Mouse (Mus musculus): ENCODE data around the gene Bcl2a1c.
"Not testable (repeated sequence)": the region's sequence is repeated elsewhere in the genome, so short reads cannot be mapped to it uniquely, and the experiment has no call there.

Gene Bcl2a1c

DNA sequence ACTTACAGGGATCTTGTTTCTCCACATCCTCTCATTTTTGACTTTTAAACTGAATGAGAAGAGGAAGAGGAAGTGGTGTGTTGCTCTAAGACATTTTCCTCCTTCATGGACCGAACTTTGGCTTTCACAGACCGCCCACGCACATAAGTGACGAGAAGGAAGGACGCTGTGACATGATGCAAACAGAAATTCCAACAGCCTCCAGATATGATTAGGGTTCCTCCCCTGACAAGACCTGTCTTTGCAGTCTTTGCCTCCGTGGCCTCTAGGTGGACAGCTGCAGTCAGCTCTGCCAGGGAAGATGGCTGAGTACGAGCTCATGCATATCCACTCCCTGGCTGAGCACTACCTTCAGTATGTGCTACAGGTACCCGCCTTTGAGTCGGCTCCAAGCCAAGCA lies at the start of gene Bcl2a1c:
TSS of gene Bcl2a1c (plus strand) at position 281 of the 400 bp plus-strand sequence.
- not testable (repeated sequence) for DNase-seq (ENCODE audit: low read depth in 1 of 2, low spot score in 2 of 2)

DNA sequence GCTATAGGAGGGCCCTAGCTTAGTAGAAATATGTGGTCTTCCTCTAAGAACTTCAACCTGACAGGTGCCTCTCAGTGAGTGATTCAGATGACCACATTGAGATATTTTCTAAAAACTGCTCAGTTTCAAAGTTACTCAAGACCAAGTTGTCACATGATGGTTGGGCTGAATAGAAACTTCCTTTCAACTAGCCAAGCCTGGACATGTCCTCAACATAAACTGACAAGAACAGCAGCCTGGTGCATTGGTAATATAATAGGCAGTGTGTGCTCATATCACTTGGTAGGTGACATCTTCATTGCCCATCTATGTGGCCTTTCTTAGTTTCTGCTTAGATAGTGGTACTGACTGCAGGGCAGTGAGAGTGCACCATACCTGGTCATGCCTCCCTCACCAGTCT lies 24.0 kb upstream of the Bcl2a1c start:
- DNase-seq (ENCODE audit: low read depth in 1 of 2, low spot score in 2 of 2) = not testable (repeated sequence)

DNA sequence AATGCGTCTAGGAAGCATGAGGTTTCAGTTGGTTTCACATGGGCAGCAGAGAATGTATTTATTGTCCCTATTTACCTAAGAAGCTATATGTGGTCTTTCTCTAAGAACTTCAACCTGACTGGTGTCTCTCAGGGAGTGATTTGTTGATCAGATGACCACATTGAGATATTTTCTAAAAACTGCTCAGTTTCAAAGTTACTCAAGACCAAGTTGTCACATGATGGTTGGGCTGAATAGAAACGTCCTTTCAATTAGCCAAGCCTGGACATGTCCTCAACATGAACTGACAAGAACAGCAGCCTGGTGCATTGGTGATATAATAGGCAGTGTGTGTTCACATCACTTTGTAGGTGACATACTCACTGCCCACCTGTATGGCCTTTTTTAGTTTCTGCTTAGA lies 18.2 kb upstream of the Bcl2a1c start:
- DNase-seq (ENCODE audit: low read depth in 1 of 2, low spot score in 2 of 2) = not testable (repeated sequence)

DNA sequence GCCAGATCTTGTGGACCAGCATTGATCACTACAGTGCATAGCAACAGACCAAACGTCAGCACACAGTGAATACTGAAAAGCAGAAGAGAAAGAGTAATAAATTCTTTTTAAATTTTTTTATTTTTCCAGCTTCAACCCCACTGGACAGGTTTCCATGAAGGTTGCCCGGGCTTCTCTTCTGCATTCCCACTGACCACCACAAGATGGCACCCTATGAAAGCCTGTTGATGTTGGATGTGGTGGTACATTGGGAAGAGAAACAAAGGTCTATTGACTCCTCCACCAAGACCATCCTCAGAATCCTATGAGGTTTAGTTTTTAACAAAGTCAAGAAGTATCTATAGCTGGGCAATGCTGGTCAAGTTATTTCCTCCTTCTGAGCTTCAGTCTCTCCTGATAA lies 11.9 kb upstream of the Bcl2a1c start:
- DNase-seq (ENCODE audit: low read depth in 1 of 2, low spot score in 2 of 2) = no peak

DNA sequence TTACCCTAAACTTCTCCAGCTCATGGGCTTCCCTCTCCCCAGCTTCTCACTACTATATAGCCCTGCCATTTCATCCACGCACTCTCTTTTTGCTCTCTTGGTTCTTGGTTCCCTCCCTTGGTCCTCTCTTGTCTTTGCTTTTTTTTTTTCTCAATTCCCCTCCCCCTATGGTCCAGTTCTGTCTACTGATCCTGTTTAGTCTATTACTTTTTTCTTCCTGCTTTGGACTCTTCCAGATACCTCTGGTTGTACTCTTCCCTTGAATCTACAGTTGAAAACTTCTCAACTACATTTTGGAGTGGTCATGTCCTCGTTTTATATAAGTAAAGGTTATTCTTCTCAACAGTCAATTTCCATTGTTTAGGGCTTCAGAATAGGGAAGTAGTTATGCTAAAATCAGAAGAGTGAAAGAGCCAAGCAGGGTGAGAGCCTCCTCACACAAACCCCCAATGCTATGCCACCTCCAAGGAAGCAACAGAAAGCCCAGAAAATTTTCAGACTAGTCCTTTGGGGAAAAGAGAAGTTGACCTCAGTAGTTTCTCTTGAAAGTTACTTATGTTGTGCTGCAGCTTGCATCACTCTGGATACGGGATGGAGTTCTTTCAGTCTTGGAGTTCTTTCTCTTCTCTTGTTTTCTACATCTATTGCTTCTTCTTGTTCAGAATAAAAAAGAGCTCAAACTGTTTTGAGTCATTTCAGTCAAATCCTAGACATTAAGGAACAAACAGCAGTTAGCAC lies 3.8 kb upstream of the Bcl2a1c start:
- no peak for DNase-seq (ENCODE audit: low read depth in 1 of 2, low spot score in 2 of 2)

- not testable (repeated sequence) for DNase-seq (ENCODE audit: low read depth in 1 of 2, low spot score in 2 of 2)
Measured at GRCm38 (mm10) chr9:114328332-114328731, 1.6 kb upstream of the Bcl2a1c start.

DNA sequence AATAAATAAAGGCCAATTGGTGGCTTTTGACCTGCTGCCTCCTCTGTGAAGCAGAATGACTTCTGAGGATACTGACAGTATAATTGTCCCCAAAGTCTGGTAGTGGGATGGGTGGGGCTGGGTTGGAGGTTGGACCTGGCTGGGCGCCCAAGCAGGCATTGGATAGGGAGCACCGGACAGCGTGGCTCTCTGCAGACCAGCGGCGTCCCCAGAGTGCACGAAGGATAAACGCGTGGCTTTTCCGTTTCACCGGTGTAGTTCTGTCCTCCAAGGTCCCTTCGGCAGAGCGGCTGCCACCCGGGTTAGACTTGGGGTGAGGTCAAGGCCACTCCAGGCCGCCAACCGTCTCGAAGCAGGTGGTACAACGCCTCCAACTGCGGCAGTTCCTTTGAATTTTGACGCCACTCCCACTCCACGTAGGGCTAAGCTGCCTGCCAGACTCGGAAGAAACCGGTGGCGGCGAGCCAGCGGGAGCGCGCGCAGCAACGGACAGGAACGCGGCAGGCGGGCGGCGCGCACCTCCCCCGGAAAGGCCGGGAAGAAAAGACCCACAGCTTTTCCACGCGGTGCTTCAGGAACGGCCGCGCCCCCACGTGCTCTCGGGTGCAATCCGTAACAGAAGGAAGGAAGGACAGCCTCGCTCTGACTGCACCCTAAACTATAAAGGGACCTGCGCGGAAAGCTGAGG lies 38.0 kb downstream of the Bcl2a1c start:
- peak in 1 of 2 experiments; percentile 29 for DNase-seq (ENCODE audit: low read depth in 1 of 2, low spot score in 2 of 2)

DNA sequence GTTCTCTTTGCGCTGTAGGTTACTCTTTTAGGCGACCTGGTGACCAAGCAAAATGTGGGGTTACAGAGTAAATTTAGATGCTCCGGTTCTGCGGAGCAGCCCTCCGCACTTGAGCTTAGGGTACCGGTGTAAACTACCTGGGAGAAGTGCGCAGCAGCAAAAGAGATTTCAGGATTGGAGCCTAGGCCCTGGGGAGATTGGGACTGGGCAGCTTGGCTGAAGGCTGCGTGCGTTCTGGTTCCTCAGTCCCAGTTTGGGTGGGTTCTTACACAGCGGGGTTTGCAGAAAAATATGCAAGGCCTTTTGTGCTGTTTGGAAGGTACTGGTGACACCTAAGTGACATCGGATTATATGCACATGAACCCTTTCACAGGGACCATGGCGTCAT lies 38.5 kb downstream of the Bcl2a1c start:
- no peak for DNase-seq (ENCODE audit: low read depth in 1 of 2, low spot score in 2 of 2)

DNA sequence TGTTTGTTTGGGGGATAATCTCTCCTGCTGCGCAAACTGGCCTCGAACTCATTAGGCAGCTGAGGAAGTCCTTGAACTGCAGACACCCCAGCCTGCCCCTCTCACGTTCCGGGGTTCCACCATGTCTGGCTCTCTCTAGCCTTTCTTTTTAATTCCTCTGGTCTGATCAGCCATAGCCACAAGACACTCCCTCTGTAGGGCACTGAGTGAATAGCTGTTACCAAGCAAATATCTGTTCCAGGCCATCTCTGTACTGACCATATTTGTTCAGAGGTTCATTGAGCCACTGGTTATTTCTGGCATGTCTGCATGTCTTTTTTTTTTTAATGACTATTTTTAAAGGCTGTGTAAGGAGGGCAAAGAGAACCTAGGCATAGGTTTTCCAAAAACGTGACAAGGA lies 39.5 kb downstream of the Bcl2a1c start:
- not testable (repeated sequence) for DNase-seq (ENCODE audit: low read depth in 1 of 2, low spot score in 2 of 2)

DNA sequence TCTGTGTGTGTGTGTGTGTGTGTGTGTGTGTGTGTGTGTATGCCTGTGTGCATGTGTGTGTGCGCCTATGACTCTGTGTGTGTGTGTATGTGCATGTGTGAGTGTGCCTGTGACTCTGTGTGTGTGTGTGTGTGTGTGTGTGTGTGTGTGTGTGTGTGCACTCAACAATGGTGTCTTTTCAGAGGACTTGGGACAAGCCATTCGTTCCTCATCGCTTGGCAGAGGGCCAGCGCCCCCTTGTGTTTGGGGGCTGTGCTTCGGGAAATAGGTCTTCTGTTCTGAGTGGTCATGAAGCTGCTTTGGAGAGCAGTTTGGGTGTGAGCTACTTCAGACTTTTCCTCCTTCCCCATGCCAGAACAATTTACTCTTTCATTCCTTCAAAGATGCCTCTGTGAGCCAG lies 41.8 kb downstream of the Bcl2a1c start:
- DNase-seq (ENCODE audit: low read depth in 1 of 2, low spot score in 2 of 2) = not testable (repeated sequence)

- DNase-seq (ENCODE audit: low read depth in 1 of 2, low spot score in 2 of 2) = no peak
Measured at GRCm38 (mm10) chr9:114375276-114375962, 45.5 kb downstream of the Bcl2a1c start.

- no peak for DNase-seq (ENCODE audit: low read depth in 1 of 2, low spot score in 2 of 2)
Measured at GRCm38 (mm10) chr9:114377168-114377567, 47.2 kb downstream of the Bcl2a1c start.

DNA sequence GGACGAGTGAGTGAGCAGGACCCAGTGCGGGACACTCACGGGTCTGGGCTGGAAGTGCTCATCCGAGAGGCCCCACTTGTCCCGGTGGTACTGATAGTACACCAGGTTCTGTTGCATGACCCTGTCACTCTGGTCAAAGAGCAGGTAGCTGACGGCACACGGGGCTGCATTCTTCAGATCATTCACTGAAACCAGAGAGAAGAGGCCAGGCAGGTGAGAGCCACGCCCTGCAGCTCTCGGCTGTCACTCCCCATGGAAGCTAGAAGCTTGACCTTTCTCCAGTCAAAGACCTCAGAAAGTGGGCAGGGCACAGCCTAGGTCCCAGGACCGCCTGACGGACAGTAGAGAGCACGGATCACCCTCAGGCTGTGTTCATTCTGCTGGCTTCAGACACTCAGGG lies 49.9 kb downstream of the Bcl2a1c start:
- no peak for DNase-seq (ENCODE audit: low read depth in 1 of 2, low spot score in 2 of 2)
